Mouse (Mus musculus): ENCODE measurements around the gene Mrps27.

DNA sequence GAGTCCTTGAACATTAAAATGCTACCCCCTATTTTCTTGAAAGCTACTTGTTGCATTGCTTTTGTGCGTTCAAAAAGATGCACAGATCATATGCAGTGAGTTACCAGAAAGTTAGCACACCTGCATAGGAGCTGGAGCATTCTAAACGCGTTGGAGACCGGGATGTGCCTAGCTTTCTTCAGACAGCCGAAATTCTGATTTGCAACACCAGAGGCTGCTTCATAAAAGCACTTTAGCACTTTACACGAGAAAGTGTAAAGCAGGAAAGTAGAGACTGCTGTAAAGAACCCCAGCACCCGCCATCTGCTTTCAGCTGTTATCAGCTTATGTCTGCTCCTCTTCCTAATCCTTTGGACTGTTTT, 8.9 kb downstream of the Mrps27 start:
- no peak for TF ChIP-seq CTCF (IDR thresholded peaks at IDR 0.05; ENCODE audit: low read depth)
- 0 out of 2 replicates have a peak, but pooled peaks have one; percentile 44 for TF ChIP-seq EP300 (IDR thresholded peaks at IDR 0.05; ENCODE audit: low read depth)

Measured in heart, postnatal 0 days (tissue).